Mouse (Mus musculus) spleen, adult 2 months (tissue): ENCODE results near the gene Wdr72.

ENCODE experiments used
- CTCF ChIP-seq: fragments of 200-500 bp; IDR thresholded peaks from 2 replicates; pipeline ENCODE4 v1.5.1; 2011; ENCODE audit warnings: mild to moderate bottlenecking, inconsistent platforms; ENCODE audit not compliant: insufficient read depth, insufficient read length, insufficient replicate concordance; ENCODE audit errors: extremely low read depth
- POLR2A ChIP-seq: fragments of 200-500 bp; IDR thresholded peaks from 2 replicates; pipeline ENCODE4 v1.6.1; 2011; ENCODE audit warnings: low read depth, low read length, inconsistent platforms

DNA sequence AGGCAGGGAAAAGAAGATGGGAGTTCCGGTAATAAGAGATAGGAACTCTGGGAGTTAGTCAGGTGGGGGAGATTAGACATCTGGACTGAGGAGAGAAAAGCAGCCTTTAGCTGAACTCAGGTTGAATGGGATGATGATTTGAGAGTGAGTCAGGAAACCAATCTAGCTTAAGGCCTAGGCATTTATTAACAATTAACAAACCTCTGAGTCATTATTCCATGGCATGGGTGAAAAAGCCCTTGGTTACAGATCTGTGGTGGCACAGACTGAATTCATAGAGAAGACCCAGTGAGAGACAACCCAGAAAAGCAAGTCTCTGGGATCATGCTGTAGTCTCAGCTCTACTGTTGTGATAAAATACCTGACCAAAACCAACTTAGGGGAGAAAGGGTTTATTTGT is 7.5 kb upstream of the Wdr72 start:
- TF ChIP-seq CTCF (no peak), POLR2A (no peak)
